Mouse (Mus musculus) kidney, adult 2 months (tissue): ENCODE results near the gene Actr2.

Experiments
- CTCF ChIP-seq: fragments of 200-500 bp; conservative IDR thresholded peaks from 2 replicates; pipeline ENCODE4 v1.5.1; 2011; ENCODE audit warnings: low read depth, mild to moderate bottlenecking, control low read depth, low read length, moderate library complexity, mixed read lengths; ENCODE audit not compliant: insufficient read depth, insufficient read length
- POLR2A ChIP-seq: fragments of 200-500 bp; IDR thresholded peaks from one replicate; pipeline ENCODE4 v1.6.1; 2011; ENCODE audit warnings: low read depth, low read length, control low read depth

DNA sequence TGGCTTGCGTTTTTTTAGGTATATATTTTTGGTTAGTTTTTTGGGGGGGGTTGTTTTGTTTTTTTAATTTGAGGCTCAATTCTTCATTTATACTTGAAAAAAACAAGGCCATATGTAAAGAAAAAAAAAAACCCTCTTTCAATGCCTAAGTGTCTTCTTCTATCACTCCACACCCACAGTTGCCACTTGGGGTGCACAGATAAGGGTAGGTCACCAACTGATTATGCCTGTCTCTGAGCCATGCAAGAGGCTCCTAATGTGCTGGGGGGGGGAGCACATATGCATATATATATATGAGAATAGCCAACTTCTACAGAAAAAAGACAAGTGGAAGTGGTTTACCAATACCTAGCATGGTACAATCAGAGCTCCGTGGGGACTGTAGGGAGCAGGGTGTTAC, 90.3 kb downstream of the Actr2 start:
- TF ChIP-seq CTCF (no peak), POLR2A (no peak)
